Mouse (Mus musculus) hindbrain, embryonic 14.5 days (tissue): ENCODE measurements at regions not wholly inside any gene's neighbourhood (a gene's known extent, or its start where the extent isn't known, plus 50 kb on each side); places are given as distances from the start of the nearest gene placed in this dataset.

Source experiments
- ATAC-seq: fragments of 200-750 bp; cut with Nextera tagmentation; 2 replicates; pipeline ENCODE4 v1.8.0; 2017; ENCODE audit warnings: moderate number of reproducible peaks, mild to moderate bottlenecking, moderate TSS enrichment, moderate library complexity; ENCODE audit not compliant: low FRiP score
- DNase-seq: peaks from one replicate; pipeline ENCODE4 v3.0.0-alpha.2; 2015; ENCODE audit warnings: low spot score
- H3K27ac ChIP-seq: fragments of 300-500 bp; sonication (generic); 2 replicates; pipeline ENCODE4 v1.5.1; 2014; ENCODE audit warnings: mild to moderate bottlenecking, moderate library complexity
- H3K27me3 ChIP-seq: fragments of 300-500 bp; sonication (generic); 2 replicates; pipeline ENCODE4 v1.6.1; 2014; ENCODE audit warnings: mild to moderate bottlenecking, low read length, mixed read lengths; ENCODE audit not compliant: control insufficient read depth, insufficient read depth
- H3K36me3 ChIP-seq: fragments of 300-500 bp; sonication (generic); replicated peaks from 2 replicates; pipeline ENCODE4 v1.6.1; 2014; ENCODE audit not compliant: control insufficient read depth, insufficient read depth
- H3K4me1 ChIP-seq: fragments of 300-500 bp; sonication (generic); replicated peaks from 2 replicates; pipeline ENCODE4 v1.6.1; 2014; ENCODE audit warnings: antibody characterized with exemption, low read length, mixed read lengths; ENCODE audit not compliant: control insufficient read depth, insufficient read depth
- H3K4me2 ChIP-seq: fragments of 300-500 bp; sonication (generic); replicated peaks from 2 replicates; pipeline ENCODE4 v1.6.1; 2014; ENCODE audit warnings: mild to moderate bottlenecking, moderate library complexity
- H3K4me3 ChIP-seq: fragments of 300-500 bp; sonication (generic); replicated peaks from 2 replicates; pipeline ENCODE4 v1.5.1; 2014; ENCODE audit warnings: mild to moderate bottlenecking, low read length
- H3K9ac ChIP-seq: fragments of 300-500 bp; sonication (generic); 2 replicates; pipeline ENCODE4 v1.6.1; 2014
- H3K9me3 ChIP-seq: fragments of 300-500 bp; sonication (generic); 2 replicates; pipeline ENCODE4 v1.6.1; 2016; ENCODE audit warnings: low read length; ENCODE audit not compliant: control insufficient read depth
- WGBS: fragments of 180-500 bp; shearing (Covaris S2); extraction: QIAGEN DNeasy Blood & Tissue Kit; methylation state at CpG from one replicate; pipeline ENCODE4 v1.1.7; 2014; 5-methylcytosine and 5-hydroxymethylcytosine counted together

GRCm38 (mm10) chr16:39512774-39513173 is 471.4 kb upstream of the Lsamp start:
- H3K4me2 ChIP-seq: no peak overlapping the region
- no peak overlapping the region for H3K9ac ChIP-seq
- peaks cover 9% of the 10 kb centered on the region; the same call in 1 of the 2 replicates for H3K9me3 ChIP-seq
- DNase-seq (no peak), ATAC-seq (no peak)
- H3K36me3 ChIP-seq: no peaks in the 10 kb centered on the region
- whole genome bisulfite sequencing: 24% methylated on average over 1 of the region's 1 CpGs
- H3K4me3 ChIP-seq: no peak overlapping the region
- H3K27ac ChIP-seq: no peak overlapping the region
- no peaks in the 10 kb centered on the region for H3K27me3 ChIP-seq
- H3K4me1 ChIP-seq: no peaks in the 10 kb centered on the region

GRCm38 (mm10) chr16:39513659-39514058 is 470.5 kb upstream of the Lsamp start:
- Histone ChIP-seq H3K27me3 (no peaks in the 10 kb centered on the region), H3K4me3 (no peak overlapping the region), H3K4me2 (no peak overlapping the region), H3K4me1 (no peaks in the 10 kb centered on the region), H3K9me3 (peaks cover 9% of the 10 kb centered on the region; the same call in 1 of the 2 replicates), H3K9ac (no peak overlapping the region), H3K36me3 (no peaks in the 10 kb centered on the region), H3K27ac (no peak overlapping the region)
- ATAC-seq (no peak), DNase-seq (no peak)
- WGBS: 41% methylated on average over 1 of the region's 1 CpGs

- peak; percentile 46 for DNase-seq
- no peak; the same call in 1 of the 2 replicates for ATAC-seq
- no peak overlapping the region for H3K9ac ChIP-seq
- H3K27ac ChIP-seq: no peak overlapping the region
- no peaks in the 10 kb centered on the region for H3K36me3 ChIP-seq
- 51% methylated on average over 3 of the region's 3 CpGs for WGBS
- H3K4me1 ChIP-seq: peaks cover 4% of the 10 kb centered on the region; the same call in 1 of the 2 replicates
- no peaks in the 10 kb centered on the region for H3K27me3 ChIP-seq
- H3K4me2 ChIP-seq: no peak overlapping the region
- no peak overlapping the region for H3K4me3 ChIP-seq
- H3K9me3 ChIP-seq: no peaks in the 10 kb centered on the region
Observed at GRCm38 (mm10) chr16:39531106-39531505, 453.1 kb upstream of the Lsamp start.

- Histone ChIP-seq H3K4me3 (no peak overlapping the region), H3K9ac (no peak overlapping the region), H3K4me1 (peaks cover 4% of the 10 kb centered on the region; the same call in 1 of the 2 replicates), H3K4me2 (no peak overlapping the region), H3K27ac (no peak overlapping the region), H3K36me3 (no peaks in the 10 kb centered on the region), H3K9me3 (no peaks in the 10 kb centered on the region), H3K27me3 (no peaks in the 10 kb centered on the region)
- DNase-seq (no peak), ATAC-seq (no peak)
- 40% methylated on average over 3 of the region's 3 CpGs for WGBS
Observed at GRCm38 (mm10) chr16:39532770-39533169, 451.4 kb upstream of the Lsamp start.

- ATAC-seq: no peak
- Histone ChIP-seq H3K9ac (no peak overlapping the region), H3K27me3 (no peaks in the 10 kb centered on the region), H3K36me3 (no peaks in the 10 kb centered on the region), H3K4me3 (no peak overlapping the region), H3K27ac (no peak overlapping the region), H3K9me3 (no peaks in the 10 kb centered on the region), H3K4me1 (peaks cover 4% of the 10 kb centered on the region; the same call in 1 of the 2 replicates), H3K4me2 (no peak overlapping the region)
- DNase-seq: no peak
- 88% methylated on average over 6 of the region's 6 CpGs for WGBS
Observed at GRCm38 (mm10) chr16:39533351-39533750, 450.8 kb upstream of the Lsamp start.

GRCm38 (mm10) chr16:39553316-39553715 is 430.8 kb upstream of the Lsamp start:
- ATAC-seq: no peak
- 95% methylated on average over 2 of the region's 2 CpGs for WGBS

GRCm38 (mm10) chr16:39576620-39577019 is 407.5 kb upstream of the Lsamp start:
- Histone ChIP-seq H3K9ac (no peak overlapping the region), H3K4me2 (no peak overlapping the region), H3K27ac (no peak overlapping the region), H3K27me3 (no peaks in the 10 kb centered on the region), H3K9me3 (no peaks in the 10 kb centered on the region), H3K36me3 (no peaks in the 10 kb centered on the region), H3K4me3 (no peak overlapping the region), H3K4me1 (no peaks in the 10 kb centered on the region)
- WGBS: 29% methylated on average over 6 of the region's 6 CpGs
- no peak for DNase-seq
- no peak for ATAC-seq

More at GRCm38 (mm10) chr16:39553316-39553715, 430.8 kb upstream of the Lsamp start:
- no peak for DNase-seq
- Histone ChIP-seq H3K36me3 (no peaks in the 10 kb centered on the region), H3K4me2 (no peak overlapping the region), H3K27ac (no peak overlapping the region), H3K9ac (no peak overlapping the region), H3K27me3 (no peaks in the 10 kb centered on the region), H3K4me1 (no peaks in the 10 kb centered on the region), H3K4me3 (no peak overlapping the region), H3K9me3 (no peaks in the 10 kb centered on the region)

GRCm38 (mm10) chr16:39579621-39580020 is 404.5 kb upstream of the Lsamp start:
- H3K9ac ChIP-seq: no peak overlapping the region
- ATAC-seq (no peak), DNase-seq (no peak)
- no peaks in the 10 kb centered on the region for H3K4me1 ChIP-seq
- no peak overlapping the region for H3K27ac ChIP-seq
- WGBS: 74% methylated on average over 1 of the region's 1 CpGs
- no peak overlapping the region for H3K4me2 ChIP-seq
- no peaks in the 10 kb centered on the region for H3K36me3 ChIP-seq
- no peaks in the 10 kb centered on the region for H3K27me3 ChIP-seq
- no peaks in the 10 kb centered on the region for H3K9me3 ChIP-seq
- no peak overlapping the region for H3K4me3 ChIP-seq
